In the genomic region with DNA sequence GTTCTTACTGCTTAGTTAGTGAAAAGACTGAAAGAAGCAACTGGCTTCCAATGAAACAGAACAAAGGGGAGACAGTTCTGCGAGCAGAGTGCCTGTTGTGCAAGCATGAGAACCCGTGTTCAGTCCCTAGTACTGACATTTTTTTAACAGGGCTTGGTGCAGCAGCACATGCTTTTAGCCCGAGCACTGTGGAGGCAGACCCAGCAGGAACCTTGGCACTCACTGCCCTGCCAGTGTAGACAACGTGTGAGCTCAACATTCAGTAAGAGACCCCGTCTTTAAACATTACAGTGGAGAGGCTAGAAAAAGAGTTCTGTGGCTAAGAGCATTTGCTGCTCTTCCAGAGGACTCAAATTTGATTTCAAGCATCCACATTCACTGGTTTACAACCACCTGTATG, we compare ENCODE assay signal across 17 mouse cellular contexts. TPM values are rescaled to one million over a fixed set of nuclear protein-coding genes. Genes with fewer than 3 reads are reported as not detected.
A peak's percentile ranks its signal among the peaks of the same experiment; 100 is the strongest.
DNase-seq lines count a peak whose midpoint lies in the region; ATAC-seq and TF ChIP-seq lines count a peak whose summit lies in the region.
"Had no signal": no experiment of that assay in that cellular context is flagged by ENCODE, and none has a peak within 500 bp of the region (broad histone marks: within the 10 kb centered on the region; RNA-seq: fewer than 3 reads in every experiment).

No protein-coding gene starts in this region.

- peaks cover 50% of the 10 kb centered on the region for H3K36me3 ChIP-seq in small intestine, adult 2 months (ENCODE audit: control insufficient read depth, insufficient read depth, low read length)

- TF ChIP-seq CTCF in small intestine, adult 2 months (IDR thresholded peaks at IDR 0.05; ENCODE audit: extremely low read depth, insufficient read length, insufficient replicate concordance, low read depth, low read length) = no peak

- ATAC-seq in cerebellum, adult (ENCODE audit: insufficient number of reproducible peaks, low FRiP score, low TSS enrichment) = no peak
- ATAC-seq: forebrain, embryonic 14.5 days; forebrain, embryonic 16.5 days had no signal

- H3K27ac ChIP-seq in small intestine, adult 2 months (ENCODE audit: insufficient read depth, low read depth, low read length) = peak overlapping the region; percentile 32
- H3K27ac ChIP-seq: embryonic facial prominence, embryonic 13.5 days; embryonic facial prominence, embryonic 15.5 days; forebrain, embryonic 10.5 days; forebrain, embryonic 12.5 days had no signal

- TF ChIP-seq POLR2A in small intestine, adult 2 months (IDR thresholded peaks at IDR 0.05; ENCODE audit: low read depth, low read length) = no peak

- no peaks in the 10 kb centered on the region for H3K27me3 ChIP-seq in small intestine, adult 2 months (ENCODE audit: control insufficient read depth, insufficient read depth, low read length)
- H3K27me3 ChIP-seq: embryonic facial prominence, embryonic 13.5 days; embryonic facial prominence, embryonic 15.5 days; forebrain, embryonic 12.5 days had no signal

- H3K4me1 ChIP-seq in small intestine, adult 2 months (ENCODE audit: control insufficient read depth, insufficient read depth, insufficient read length, low read length) = no peaks in the 10 kb centered on the region
- H3K4me1 ChIP-seq: embryonic facial prominence, embryonic 13.5 days; embryonic facial prominence, embryonic 15.5 days; forebrain, embryonic 10.5 days; forebrain, embryonic 12.5 days had no signal

- no peak overlapping the region for H3K4me3 ChIP-seq in small intestine, adult 2 months (ENCODE audit: low read depth, low read length)
- H3K4me3 ChIP-seq: embryonic facial prominence, embryonic 13.5 days; embryonic facial prominence, embryonic 15.5 days; erythroblast, embryonic 14.5 days; forebrain, embryonic 10.5 days; forebrain, embryonic 12.5 days had no signal

- peak; percentile 29 to 61 for DNase-seq in cerebellum, postnatal 14 days
- no peak for DNase-seq in cerebellum, adult 8-10 months
- DNase-seq in cerebellum, postnatal 36 days = peak; percentile 36 to 40
- no peak for DNase-seq in adrenal gland, postnatal 36 days
- DNase-seq: adrenal gland, adult 8-10 months; adrenal gland, postnatal 14 days; cerebellum, adult 9-11 months; embryo, embryonic 11 days had no signal

- 37% methylated on average over 5 of the region's 5 CpGs for WGBS in small intestine, adult 2 months

RNA-seq across cellular contexts. Expression of gene Ppfia1, which starts 36.8 kb away (rescaled TPM):
- polyA plus RNA-seq in small intestine, adult 2 months (2012; rRNA removed) = 10.4 and 22.3 TPM in 2 replicates
- total RNA-seq in adrenal gland, postnatal 36 days (2021) = 10 to 100 TPM; 51.4 to 55.7 TPM

RNA-seq across cellular contexts. Expression of gene Cttn, which starts 45.9 kb away (rescaled TPM):
- polyA plus RNA-seq in small intestine, adult 2 months (2012; rRNA removed) = 54.3 and 127 TPM in 2 replicates
- 100 to 1,000 TPM; 239 to 243 TPM for total RNA-seq in adrenal gland, postnatal 36 days (2021)

Comparison
In these comparisons a context has a peak if more than half of its experiments do, and no peak if none do; other contexts are left out.
1. DNase-seq: peak in cerebellum, postnatal 14 days (2 of 2) and cerebellum, postnatal 36 days (2 of 2); none in cerebellum, adult 8-10 months (single experiment) and adrenal gland, postnatal 36 days (0 of 2).